Mouse (Mus musculus): ENCODE measurements around the gene Nr1d1. TPM values are rescaled to one million over a fixed set of nuclear protein-coding genes. Genes with fewer than 3 reads are reported as not detected.

The Nr1d1 gene
- total and polyA plus RNA-seq, 3 experiments, result 0.17 to 1.4 (median 0.25) TPM

DNA sequence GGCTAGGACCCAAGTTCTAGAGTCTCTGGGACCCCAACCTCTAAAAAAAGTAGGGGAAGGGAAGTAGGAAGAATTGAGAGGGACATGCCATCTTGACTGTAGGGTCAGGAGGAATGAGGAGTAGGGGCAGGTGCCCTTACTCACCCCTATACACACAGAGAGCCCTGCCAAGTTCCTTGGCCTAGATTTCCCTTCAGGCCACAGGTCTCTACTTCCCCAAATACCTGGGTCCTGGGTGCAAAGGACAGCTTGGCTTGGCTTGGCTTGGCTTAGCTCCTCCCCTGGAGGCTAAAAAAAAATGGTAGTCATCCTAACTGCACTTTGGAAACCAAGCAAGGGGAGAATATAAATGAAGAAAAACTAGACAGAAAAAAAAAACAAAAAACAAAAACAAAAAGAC, 10.4 kb downstream of the Nr1d1 start:
- in situ Hi-C loops (cut with MboI; ENCODE audit: low pct_ligation_motif_present, low pct_unique_long_range_greater_than_20kb, low sequenced_read_pairs), result no loop called here
- Histone ChIP-seq H3K4me1 (ENCODE audit: control insufficient read depth in 1 of 2, insufficient read depth in 2 of 2) (peaks cover 8 to 32% of the 10 kb centered on the region in 2 experiments), H3K27me3 (replicated peaks) (no peaks in the 10 kb centered on the region), H3K9ac (ENCODE audit: insufficient read depth, low read depth) (no peak overlapping the region), H3K27ac (ENCODE audit: insufficient read depth, low read depth) (no peak overlapping the region), H3K4me3 (replicated peaks in 1 of 3; ENCODE audit: low read depth in 2 of 3, low read length in 2 of 3, poor library complexity in 1 of 3) (no peak overlapping the region), H3K79me2 (replicated peaks; ENCODE audit: control insufficient read depth, extremely low read depth, insufficient read depth, poor library complexity, severe bottlenecking) (no peaks in the 10 kb centered on the region), H3K4me2 (ENCODE audit: insufficient read depth, low read depth, poor library complexity, severe bottlenecking) (no peak overlapping the region), H3K9me3 (replicated peaks; ENCODE audit: low read length) (no peaks in the 10 kb centered on the region), H3K36me3 (replicated peaks in 1 of 2; ENCODE audit: control insufficient read depth in 1 of 2, insufficient read depth in 1 of 2, low read length in 1 of 2) (peaks cover 0 to 10% of the 10 kb centered on the region in 2 experiments)
- TF ChIP-seq SIN3A (IDR thresholded peaks at IDR 0.05; ENCODE audit: low read length) (no peak), MAX (IDR thresholded peaks at IDR 0.05; ENCODE audit: low read length) (no peak), USF1 (IDR thresholded peaks at IDR 0.05; ENCODE audit: low read depth, low read length) (no peak), MYC (IDR thresholded peaks at IDR 0.05; ENCODE audit: low read depth, low read length) (no peak), MAZ (IDR thresholded peaks at IDR 0.05; ENCODE audit: low read depth, low read length) (no peak), IRF4 (IDR thresholded peaks at IDR 0.05; ENCODE audit: low read depth, low read length) (no peak), RCOR1 (conservative IDR thresholded peaks at IDR 0.05; ENCODE audit: low read depth, low read length) (no peak), E2F4 (IDR thresholded peaks at IDR 0.05; ENCODE audit: insufficient replicate concordance, low read depth, low read length) (no peak), CHD1 (IDR thresholded peaks at IDR 0.05; ENCODE audit: low read depth, low read length) (no peak), MAFK (IDR thresholded peaks at IDR 0.05; ENCODE audit: insufficient replicate concordance, low read length) (no peak), POLR2AphosphoS2 (IDR thresholded peaks at IDR 0.05; ENCODE audit: low read depth, low read length) (no peak), ZMIZ1 (IDR thresholded peaks at IDR 0.05; ENCODE audit: low read depth, low read length) (no peak), TCF12 (IDR thresholded peaks at IDR 0.05; ENCODE audit: low read depth, low read length) (no peak), HCFC1 (IDR thresholded peaks at IDR 0.05; ENCODE audit: low read depth, low read length) (no peak), PAX5 (IDR thresholded peaks at IDR 0.05; ENCODE audit: low read length) (no peak)
- DNase-seq (ENCODE audit: extremely low read depth), result no peak
- dilution Hi-C loops (cut with MboI; ENCODE audit: extremely low pct_ligation_motif_present, extremely low pct_unique_long_range_greater_than_20kb, low sequenced_read_pairs), result no loop called here

- H3K27me3 ChIP-seq (replicated peaks), result no peaks in the 10 kb centered on the region
- H3K4me3 ChIP-seq (replicated peaks in 1 of 3; ENCODE audit: low read depth in 2 of 3, low read length in 2 of 3, poor library complexity in 1 of 3), result no peak overlapping the region
- H3K9me3 ChIP-seq (replicated peaks; ENCODE audit: low read length), result no peaks in the 10 kb centered on the region
- peaks cover 0 to 10% of the 10 kb centered on the region in 2 experiments for H3K36me3 ChIP-seq (replicated peaks in 1 of 2; ENCODE audit: control insufficient read depth in 1 of 2, insufficient read depth in 1 of 2, low read length in 1 of 2)
- in situ Hi-C loops (cut with MboI; ENCODE audit: low pct_ligation_motif_present, low pct_unique_long_range_greater_than_20kb, low sequenced_read_pairs) (no loop called here), dilution Hi-C loops (cut with MboI; ENCODE audit: extremely low pct_ligation_motif_present, extremely low pct_unique_long_range_greater_than_20kb, low sequenced_read_pairs) (no loop called here)
- no peak overlapping the region for H3K9ac ChIP-seq (ENCODE audit: insufficient read depth, low read depth)
- no peak overlapping the region for H3K27ac ChIP-seq (ENCODE audit: insufficient read depth, low read depth)
- TF ChIP-seq NELFE (IDR thresholded peaks at IDR 0.05; ENCODE audit: low read depth, low read length), result no peak
- TF ChIP-seq MXI1 (IDR thresholded peaks at IDR 0.05; ENCODE audit: low read depth, low read length), result no peak
- no peak for TF ChIP-seq USF1 (IDR thresholded peaks at IDR 0.05; ENCODE audit: low read depth, low read length)
- TF ChIP-seq BHLHE40 (IDR thresholded peaks at IDR 0.05; ENCODE audit: low read depth, low read length), result no peak
- TF ChIP-seq GABPA (IDR thresholded peaks at IDR 0.05; ENCODE audit: insufficient replicate concordance, low read depth, low read length), result no peak
- no peak for TF ChIP-seq POLR2AphosphoS2 (IDR thresholded peaks at IDR 0.05; ENCODE audit: low read depth, low read length)
- TF ChIP-seq EP300 (IDR thresholded peaks at IDR 0.05; ENCODE audit: low read length), result no peak
- TF ChIP-seq CTCF (conservative IDR thresholded peaks at IDR 0.05 in 1 of 2, IDR thresholded peaks at IDR 0.05 in 1 of 2; ENCODE audit: low read depth in 2 of 2, low read length in 2 of 2), result no peak
- TF ChIP-seq MEF2A (IDR thresholded peaks at IDR 0.05; ENCODE audit: borderline replicate concordance, low read depth, low read length), result no peak
- TF ChIP-seq MAZ (IDR thresholded peaks at IDR 0.05; ENCODE audit: low read depth, low read length), result no peak
- no peak for TF ChIP-seq PAX5 (IDR thresholded peaks at IDR 0.05; ENCODE audit: low read length)
- no peak overlapping the region for H3K4me2 ChIP-seq (ENCODE audit: insufficient read depth, low read depth, poor library complexity, severe bottlenecking)
- H3K4me1 ChIP-seq (ENCODE audit: control insufficient read depth in 1 of 2, insufficient read depth in 2 of 2), result peaks cover 6 to 32% of the 10 kb centered on the region in 2 experiments
- DNase-seq (ENCODE audit: extremely low read depth), result no peak
- H3K79me2 ChIP-seq (replicated peaks; ENCODE audit: control insufficient read depth, extremely low read depth, insufficient read depth, poor library complexity, severe bottlenecking), result no peaks in the 10 kb centered on the region
Observed at GRCm38 (mm10) chr11:98764091-98764490, 11.0 kb downstream of the Nr1d1 start.
